Mouse (Mus musculus): ENCODE measurements around the gene Vps13a.
"Not testable (repeated sequence)": the region's sequence is repeated elsewhere in the genome, so short reads cannot be mapped to it uniquely, and the experiment has no call there.

- not testable (repeated sequence) for TF ChIP-seq GATA1 (IDR thresholded peaks at IDR 0.05; ENCODE audit: borderline replicate concordance, low read length); FLI1 (IDR thresholded peaks at IDR 0.05; ENCODE audit: low read length)
Measured at GRCm38 (mm10) chr19:16777391-16777790, 3.3 kb downstream of the Vps13a start.
